Mouse (Mus musculus): Measurements from ENCODE around the gene Slc6a4. TPM values are rescaled to one million over a fixed set of nuclear protein-coding genes. Genes with fewer than 3 reads are reported as not detected.
"Not testable (repeated sequence)": the region's sequence is repeated elsewhere in the genome, so short reads cannot be mapped to it uniquely, and the experiment has no call there.

Slc6a4 gene
- total and polyA plus RNA-seq, 3 experiments, result 18.3 to 50.2 (median 46.6) TPM

GRCm38 (mm10) chr11:77018046-77018445 is 19.6 kb downstream of the Slc6a4 start:
- no peak for DNase-seq

GRCm38 (mm10) chr11:77019539-77019938 is 21.1 kb downstream of the Slc6a4 start:
- no peak for DNase-seq

DNA sequence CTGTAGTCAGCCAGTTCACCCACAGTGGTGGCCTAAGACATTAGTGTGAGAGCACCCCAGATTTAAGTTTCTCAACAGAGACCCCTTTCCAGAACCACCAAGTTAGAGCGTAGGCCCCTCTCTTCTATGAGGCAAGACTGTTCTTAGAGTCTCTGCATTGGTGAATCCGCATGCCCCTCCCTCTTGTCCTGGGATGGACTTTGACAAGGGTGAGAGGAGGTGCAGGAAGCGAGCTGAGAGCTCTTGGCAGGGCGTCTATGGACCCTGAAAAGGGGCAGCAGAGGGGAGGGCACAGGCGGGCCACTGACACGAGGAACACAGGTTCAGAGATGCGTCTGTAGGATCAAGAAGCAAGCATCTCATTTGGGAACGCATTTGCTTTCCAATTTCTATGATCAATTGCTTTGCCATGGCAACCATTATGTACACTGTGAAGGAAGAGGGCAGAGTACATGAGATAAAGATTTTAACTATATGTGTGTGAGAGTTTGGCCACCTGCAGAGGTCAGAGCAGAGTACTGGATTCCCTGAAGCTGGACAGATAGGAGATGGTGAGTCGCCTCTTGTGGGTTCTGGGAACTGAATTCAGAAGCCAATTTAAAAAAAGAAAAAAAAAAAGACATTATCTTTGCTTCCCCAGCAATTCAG is 23.5 kb downstream of the Slc6a4 start:
- DNase-seq, result no peak

DNA sequence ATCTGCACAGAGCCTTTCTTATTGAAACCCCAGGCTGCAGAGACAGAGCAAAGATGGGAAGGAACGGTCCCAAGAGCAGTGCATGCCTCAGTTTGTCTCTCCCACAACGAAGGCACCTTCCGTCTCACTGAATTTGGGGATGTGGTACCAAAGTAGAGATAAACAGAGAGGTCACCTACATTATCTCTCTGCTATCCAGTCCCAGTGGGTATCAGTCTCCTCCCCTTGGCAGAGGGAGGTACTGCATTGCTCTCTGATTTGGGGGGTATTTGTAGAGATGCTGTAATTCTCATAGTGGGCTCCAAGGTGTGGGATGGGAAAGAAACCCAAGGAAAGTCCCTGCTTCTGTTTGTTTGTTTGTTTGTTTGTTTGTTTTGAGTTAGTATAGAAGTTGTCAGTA is 28.2 kb downstream of the Slc6a4 start:
- DNase-seq, result no peak

DNA sequence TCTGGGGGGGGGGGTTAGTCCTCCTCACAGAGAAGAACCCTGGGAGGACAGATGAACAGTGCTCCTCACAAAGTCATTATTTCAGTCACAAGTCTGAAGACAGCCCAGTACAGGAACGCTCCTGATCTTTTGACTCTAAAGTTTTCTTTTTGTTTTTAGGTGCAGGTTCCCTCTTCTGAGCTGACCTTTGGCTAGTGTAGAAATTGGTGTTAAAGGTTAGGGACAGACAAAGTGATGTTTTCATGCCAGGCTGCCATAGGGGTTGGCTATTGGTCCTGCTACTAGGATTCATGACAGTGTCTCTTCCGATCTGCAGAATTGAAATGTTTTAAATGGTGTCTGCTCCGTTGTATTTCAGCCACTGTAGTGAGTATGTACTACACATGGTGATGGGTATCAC is 29.8 kb downstream of the Slc6a4 start:
- DNase-seq, result no peak

- no peak for DNase-seq
These were observed 32.9 kb downstream of the Slc6a4 start for GRCm38 (mm10) chr11:77031151-77031934.

DNA sequence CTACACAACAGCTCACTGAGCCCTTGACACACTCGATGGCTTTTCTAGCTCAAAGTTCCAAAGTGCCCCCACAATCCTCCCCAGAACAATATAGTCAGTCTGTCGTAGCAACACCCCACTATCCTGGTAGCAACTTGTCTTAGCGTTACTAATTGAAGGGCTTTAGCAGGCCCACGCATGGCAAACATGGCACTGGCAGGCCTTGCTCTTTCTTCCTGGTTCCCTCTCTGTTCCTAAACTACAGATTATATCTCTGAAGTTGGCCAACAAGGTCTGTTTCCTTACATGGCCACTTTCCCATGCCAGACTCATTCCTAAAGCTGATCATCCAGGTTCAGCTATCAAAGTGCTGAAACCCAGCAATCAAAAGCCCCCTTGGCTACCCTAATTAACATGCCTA is 43.5 kb downstream of the Slc6a4 start:
- DNase-seq, result no peak

GRCm38 (mm10) chr11:77042816-77043215 is 44.4 kb downstream of the Slc6a4 start:
- DNase-seq, result no peak

- no peak for DNase-seq
These were observed 63.5 kb downstream of the Slc6a4 start for GRCm38 (mm10) chr11:77061951-77062350.

- no peak for DNase-seq
These were observed 65.0 kb downstream of the Slc6a4 start for GRCm38 (mm10) chr11:77063406-77063805.

DNA sequence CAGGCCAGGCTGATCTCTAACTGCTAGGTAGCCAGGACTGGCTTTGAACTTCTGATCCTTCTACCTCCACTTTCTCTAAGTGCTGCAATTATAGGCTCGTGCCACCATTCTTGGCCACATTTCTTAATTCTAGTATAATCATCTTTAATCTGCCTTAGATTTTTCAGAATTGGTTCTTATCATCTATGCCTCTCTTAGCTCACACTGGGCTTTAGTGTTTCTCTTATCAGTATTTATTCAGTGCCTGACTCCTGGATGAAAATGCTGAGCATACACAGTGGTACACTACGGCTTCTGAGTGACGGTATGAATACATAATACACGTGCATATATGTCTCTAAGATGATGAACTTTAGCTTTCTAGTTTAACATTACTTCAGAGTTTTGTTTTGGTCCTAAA is 70.4 kb downstream of the Slc6a4 start:
- DNase-seq, result no peak

DNA sequence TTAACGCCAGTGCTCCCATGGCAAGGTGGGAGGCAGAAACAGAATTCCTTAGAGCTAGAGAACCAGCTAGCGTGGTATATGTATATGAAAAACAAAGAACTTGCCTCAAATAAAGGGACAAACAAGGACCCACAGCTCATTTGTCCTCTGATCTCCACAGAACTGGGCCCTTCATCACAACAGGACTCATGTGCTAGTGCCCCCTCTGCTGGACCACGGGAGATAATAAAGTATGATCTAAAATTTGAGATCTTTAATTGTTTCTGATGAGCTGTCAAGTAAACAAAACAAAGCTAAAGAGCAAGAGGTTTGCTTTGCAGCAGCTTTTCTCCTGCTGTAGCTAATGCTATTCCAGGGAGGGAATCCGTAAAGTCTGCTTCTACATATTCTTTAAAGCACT is 72.3 kb downstream of the Slc6a4 start:
- DNase-seq, result no peak

GRCm38 (mm10) chr11:77077331-77077730 is 78.9 kb downstream of the Slc6a4 start:
- not testable (repeated sequence) for DNase-seq

GRCm38 (mm10) chr11:77077792-77078191 is 79.4 kb downstream of the Slc6a4 start:
- DNase-seq, result no peak

- peak; percentile 94 for DNase-seq
These were observed 80.1 kb downstream of the Slc6a4 start, which contains the start of gene Nsrp1 for GRCm38 (mm10) chr11:77078273-77079134. Gene Nsrp1, minus strand, starts transcription at chr11:77078435.

- DNase-seq, result no peak
These were observed 81.0 kb downstream of the Slc6a4 start for GRCm38 (mm10) chr11:77079361-77079760.

Small RNA genes lying within 50 kb of the gene (microRNA-seq; reads per million reads assigned to microRNA genes)
- gene Mir423, result 3,066 to 4,255 reads per million in 2 experiments

Other genes with a start within 250 kb of the Slc6a4 start
- gene Gosr1, start 235.0 kb upstream of the Slc6a4 start, total RNA-seq (2021), result 10 to 100 TPM; 64.1 to 99.6 TPM
- gene Gosr1, start 235.0 kb upstream of the Slc6a4 start, polyA plus RNA-seq (2012; rRNA removed), result 14.4 and 18.4 TPM in 2 replicates
- gene Cpd, start 151.6 kb upstream of the Slc6a4 start, total RNA-seq (2021), result 10 to 100 TPM; 34.0 to 37.4 TPM
- 14.1 and 15.1 TPM in 2 replicates for gene Cpd, start 151.6 kb upstream of the Slc6a4 start, polyA plus RNA-seq (2012; rRNA removed)
- gene Tmigd1, start 96.4 kb upstream of the Slc6a4 start, total RNA-seq (2021), result under 1 TPM; 0.41 to 0.63 TPM
- not detected in 2 replicates for gene Tmigd1, start 96.4 kb upstream of the Slc6a4 start, polyA plus RNA-seq (2012; rRNA removed)
- gene Blmh, start 73.8 kb upstream of the Slc6a4 start, total RNA-seq (2021), result 10 to 100 TPM; 40.5 to 58.2 TPM
- gene Blmh, start 73.8 kb upstream of the Slc6a4 start, polyA plus RNA-seq (2012; rRNA removed), result 3.4 and 3.8 TPM in 2 replicates
- gene Nsrp1, start 79.8 kb downstream of the Slc6a4 start, total RNA-seq (2021), result 10 to 100 TPM; 20.0 to 28.1 TPM
- gene Nsrp1, start 79.8 kb downstream of the Slc6a4 start, polyA plus RNA-seq (2012; rRNA removed), result 0.15 and 0.29 TPM in 2 replicates
- under 1 TPM; 0.20 to 0.66 TPM for gene Efcab5, start 190.4 kb downstream of the Slc6a4 start, total RNA-seq (2021)
- 0.07 and 0.08 TPM in 2 replicates for gene Efcab5, start 190.4 kb downstream of the Slc6a4 start, polyA plus RNA-seq (2012; rRNA removed)
- 10 to 100 TPM; 18.3 to 18.9 TPM for gene Ssh2, start 217.7 kb downstream of the Slc6a4 start, total RNA-seq (2021)
- 4.1 and 4.2 TPM in 2 replicates for gene Ssh2, start 217.7 kb downstream of the Slc6a4 start, polyA plus RNA-seq (2012; rRNA removed)